Mouse (Mus musculus): Measurements from ENCODE around the gene 2010315B03Rik. TPM values are rescaled to one million over a fixed set of nuclear protein-coding genes. Genes with fewer than 3 reads are reported as not detected.

The 2010315B03Rik gene
- total and polyA plus RNA-seq, 3 experiments, result 2.0 to 204 (median 4.2) TPM

- no peaks in the 10 kb centered on the region for H3K36me3 ChIP-seq (ENCODE audit: control insufficient read depth in 1 of 2, insufficient read depth in 2 of 2, low read length in 2 of 2)
- H3K27ac ChIP-seq (ENCODE audit: control insufficient read depth, low read depth, low read length), result no peak overlapping the region
- no peak for DNase-seq (ENCODE audit: low read depth, low spot score)
- no peaks in the 10 kb centered on the region for H3K27me3 ChIP-seq (ENCODE audit: control insufficient read depth in 1 of 2, insufficient read depth in 2 of 2, low read length in 2 of 2)
- H3K9me3 ChIP-seq (replicated peaks; ENCODE audit: insufficient read depth, low read length), result no peaks in the 10 kb centered on the region
- H3K9ac ChIP-seq (ENCODE audit: control insufficient read depth, low read depth, low read length, poor library complexity, severe bottlenecking), result 0 out of 2 replicates have a peak overlapping the region, but pooled peaks have one; percentile 78
- TF ChIP-seq BHLHE40 (IDR thresholded peaks at IDR 0.05; ENCODE audit: borderline replicate concordance, low read depth, low read length) (no peak), EP300 (IDR thresholded peaks at IDR 0.05; ENCODE audit: low read depth in 1 of 2, low read length in 2 of 2) (no peak), MYC (IDR thresholded peaks at IDR 0.05; ENCODE audit: low read depth, low read length) (no peak), POLR2A (IDR thresholded peaks at IDR 0.05; ENCODE audit: control insufficient read depth in 1 of 2, insufficient read depth in 1 of 2, low read depth in 1 of 2, low read length in 2 of 2, poor library complexity in 1 of 2) (no peak), NRF1 (IDR thresholded peaks at IDR 0.05; ENCODE audit: insufficient read depth, low read depth, low read length, poor library complexity, severe bottlenecking) (no peak), USF1 (IDR thresholded peaks at IDR 0.05; ENCODE audit: low read depth, low read length) (no peak), ZKSCAN1 (IDR thresholded peaks at IDR 0.05; ENCODE audit: low read depth, low read length) (no peak), CTCF (IDR thresholded peaks at IDR 0.05 in 2 of 3, conservative IDR thresholded peaks at IDR 0.05 in 1 of 3; ENCODE audit: control insufficient read depth in 1 of 3, insufficient read depth in 1 of 3, low read depth in 2 of 3, low read length in 3 of 3, poor library complexity in 1 of 3, severe bottlenecking in 1 of 3) (no peak), KAT2A (conservative IDR thresholded peaks at IDR 0.05; ENCODE audit: low read depth, low read length) (no peak), MXI1 (IDR thresholded peaks at IDR 0.05; ENCODE audit: low read depth, low read length) (no peak), MYB (IDR thresholded peaks at IDR 0.05; ENCODE audit: low read depth, low read length) (no peak), ZMIZ1 (IDR thresholded peaks at IDR 0.05; ENCODE audit: low read depth, low read length) (no peak), JUND (IDR thresholded peaks at IDR 0.05; ENCODE audit: low read depth, low read length) (no peak), MAX (IDR thresholded peaks at IDR 0.05; ENCODE audit: low read length) (no peak), TAL1 (IDR thresholded peaks at IDR 0.05; ENCODE audit: low read length) (no peak), MAFK (IDR thresholded peaks at IDR 0.05; ENCODE audit: borderline replicate concordance, low read depth, low read length) (no peak), UBTF (IDR thresholded peaks at IDR 0.05; ENCODE audit: borderline replicate concordance, insufficient read depth, low read depth, low read length) (no peak), HCFC1 (IDR thresholded peaks at IDR 0.05; ENCODE audit: low read depth, low read length) (no peak), CHD1 (IDR thresholded peaks at IDR 0.05; ENCODE audit: low read depth, low read length) (no peak), ZC3H11A (IDR thresholded peaks at IDR 0.05; ENCODE audit: low read depth, low read length) (no peak)
- H3K4me1 ChIP-seq (ENCODE audit: control insufficient read depth in 1 of 2, insufficient read depth in 2 of 2, low read length in 2 of 2), result no peaks in the 10 kb centered on the region; a peak in 1 of 4 replicates
- peak overlapping the region in 1 of 2 experiments; percentile 67; a peak in 2 of 4 replicates for H3K4me3 ChIP-seq (ENCODE audit: control insufficient read depth in 1 of 2, insufficient read depth in 1 of 2, low read depth in 2 of 2, low read length in 2 of 2)
- H3K79me2 ChIP-seq (ENCODE audit: control insufficient read depth, insufficient read depth, low read length, poor library complexity), result no peaks in the 10 kb centered on the region
Observed at GRCm38 (mm10) chr9:124311502-124311901, 994 bp downstream of the 2010315B03Rik start.

- peak; percentile 51 for DNase-seq (ENCODE audit: low read depth, low spot score)
- Histone ChIP-seq H3K27ac (ENCODE audit: control insufficient read depth, low read depth, low read length) (peak overlapping the region; percentile 39), H3K4me1 (ENCODE audit: control insufficient read depth in 1 of 2, insufficient read depth in 2 of 2, low read length in 2 of 2) (peaks cover 8 to 15% of the 10 kb centered on the region in 2 experiments), H3K79me2 (ENCODE audit: control insufficient read depth, insufficient read depth, low read length, poor library complexity) (no peaks in the 10 kb centered on the region), H3K36me3 (ENCODE audit: control insufficient read depth in 1 of 2, insufficient read depth in 2 of 2, low read length in 2 of 2) (peaks cover 2 to 16% of the 10 kb centered on the region in 2 experiments; a peak in 3 of 4 replicates), H3K4me3 (ENCODE audit: control insufficient read depth in 1 of 2, insufficient read depth in 1 of 2, low read depth in 2 of 2, low read length in 2 of 2) (no peak overlapping the region; a peak in 1 of 4 replicates), H3K9ac (ENCODE audit: control insufficient read depth, low read depth, low read length, poor library complexity, severe bottlenecking) (no peak overlapping the region), H3K9me3 (replicated peaks; ENCODE audit: insufficient read depth, low read length) (no peaks in the 10 kb centered on the region), H3K27me3 (ENCODE audit: control insufficient read depth in 1 of 2, insufficient read depth in 2 of 2, low read length in 2 of 2) (no peaks in the 10 kb centered on the region)
- TF ChIP-seq BHLHE40 (IDR thresholded peaks at IDR 0.05; ENCODE audit: borderline replicate concordance, low read depth, low read length) (no peak), ELF1 (IDR thresholded peaks at IDR 0.05; ENCODE audit: low read depth, low read length) (no peak), TAL1 (IDR thresholded peaks at IDR 0.05; ENCODE audit: low read length) (no peak), E2F4 (IDR thresholded peaks at IDR 0.05; ENCODE audit: borderline replicate concordance, low read depth, low read length) (no peak), JUND (IDR thresholded peaks at IDR 0.05; ENCODE audit: low read depth, low read length) (0 out of 2 replicates have a peak, but pooled peaks have one; percentile 34), MYC (IDR thresholded peaks at IDR 0.05; ENCODE audit: low read depth, low read length) (no peak), CHD2 (IDR thresholded peaks at IDR 0.05; ENCODE audit: low read length) (no peak), ETS1 (IDR thresholded peaks at IDR 0.05; ENCODE audit: low read depth, low read length) (peak; percentile 89), UBTF (IDR thresholded peaks at IDR 0.05; ENCODE audit: borderline replicate concordance, insufficient read depth, low read depth, low read length) (no peak), MEF2A (IDR thresholded peaks at IDR 0.05; ENCODE audit: extremely low read depth, insufficient replicate concordance, low read depth, low read length, poor library complexity, severe bottlenecking) (peak; percentile 54; the same call in 1 of the 2 replicates), SMC3 (IDR thresholded peaks at IDR 0.05; ENCODE audit: low read depth, low read length) (no peak), POLR2AphosphoS2 (IDR thresholded peaks at IDR 0.05; ENCODE audit: low read length) (no peak), ZKSCAN1 (IDR thresholded peaks at IDR 0.05; ENCODE audit: low read depth, low read length) (no peak), MAFK (IDR thresholded peaks at IDR 0.05; ENCODE audit: borderline replicate concordance, low read depth, low read length) (no peak), HCFC1 (IDR thresholded peaks at IDR 0.05; ENCODE audit: low read depth, low read length) (no peak), TCF12 (IDR thresholded peaks at IDR 0.05; ENCODE audit: low read depth, low read length) (peak; percentile 79), RCOR1 (IDR thresholded peaks at IDR 0.05; ENCODE audit: low read depth, low read length) (peak; percentile 73), USF1 (IDR thresholded peaks at IDR 0.05; ENCODE audit: low read depth, low read length) (no peak), CHD1 (IDR thresholded peaks at IDR 0.05; ENCODE audit: low read depth, low read length) (no peak), SIN3A (IDR thresholded peaks at IDR 0.05; ENCODE audit: low read length) (no peak)
Observed at GRCm38 (mm10) chr9:124288329-124288728, 24.2 kb downstream of the 2010315B03Rik start.

Data from MEL (cell line).